Mouse (Mus musculus) kidney, postnatal 0 days (tissue): ENCODE measurements at regions not wholly inside any gene's neighbourhood (a gene's known extent, or its start where the extent isn't known, plus 50 kb on each side); places are given as distances from the start of the nearest gene placed in this dataset.

Experiments
- ATAC-seq: fragments of 200-750 bp; cut with Nextera tagmentation; replicated peaks from 2 replicates; pipeline ENCODE4 v1.8.0; 2017; ENCODE audit warnings: low read depth, moderate number of reproducible peaks, moderate TSS enrichment, moderate library complexity; ENCODE audit not compliant: low FRiP score
- DNase-seq: peaks from one replicate; pipeline ENCODE4 v3.0.0-alpha.2; 2016; ENCODE audit warnings: low spot score
- H3K27ac ChIP-seq: fragments of 300-500 bp; sonication (generic); 2 replicates; pipeline ENCODE4 v1.5.1; 2014; ENCODE audit warnings: mild to moderate bottlenecking
- H3K27me3 ChIP-seq: fragments of 300-500 bp; sonication (generic); 2 replicates; pipeline ENCODE4 v1.6.1; 2014; ENCODE audit warnings: low read length, mixed read lengths; ENCODE audit not compliant: insufficient read depth
- H3K36me3 ChIP-seq: fragments of 300-500 bp; sonication (generic); 2 replicates; pipeline ENCODE4 v1.6.1; 2014; ENCODE audit warnings: low read length, mixed read lengths; ENCODE audit not compliant: insufficient read depth
- H3K4me1 ChIP-seq: fragments of 300-500 bp; sonication (generic); replicated peaks from 2 replicates; pipeline ENCODE4 v1.6.1; 2014; ENCODE audit warnings: antibody characterized with exemption, low read length, mixed read lengths; ENCODE audit not compliant: insufficient read depth
- H3K4me2 ChIP-seq: fragments of 300-500 bp; sonication (generic); 2 replicates; pipeline ENCODE4 v1.6.1; 2014; ENCODE audit warnings: mild to moderate bottlenecking, low read length, moderate library complexity, mixed read lengths
- H3K4me3 ChIP-seq: fragments of 300-500 bp; sonication (generic); replicated peaks from 2 replicates; pipeline ENCODE4 v1.5.1; 2014; ENCODE audit warnings: low read depth, low read length
- H3K9ac ChIP-seq: fragments of 300-500 bp; sonication (generic); 2 replicates; pipeline ENCODE4 v1.6.1; 2014; ENCODE audit warnings: low read depth, low read length
- H3K9me3 ChIP-seq: fragments of 300-500 bp; sonication (generic); replicated peaks from 2 replicates; pipeline ENCODE4 v1.6.1; 2016; ENCODE audit warnings: low read length, inconsistent platforms, mixed read lengths
- CTCF ChIP-seq: IDR thresholded peaks from 2 replicates; pipeline ENCODE4 v1.5.1; 2016; ENCODE audit warnings: antibody characterized with exemption, low read depth, mild to moderate bottlenecking, moderate library complexity
- WGBS: fragments of 180-500 bp; shearing (Covaris S2); extraction: QIAGEN DNeasy Blood & Tissue Kit; methylation state at CpG from one replicate; pipeline ENCODE4 v1.1.7; 2014; 5-methylcytosine and 5-hydroxymethylcytosine counted together

GRCm38 (mm10) chr4:55143400-55143799, 198.6 kb downstream of the Zfp462 start:
- Histone ChIP-seq H3K4me1 (no peaks in the 10 kb centered on the region), H3K27me3 (no peaks in the 10 kb centered on the region), H3K4me3 (no peak overlapping the region), H3K4me2 (no peak overlapping the region), H3K27ac (no peak overlapping the region), H3K9me3 (no peaks in the 10 kb centered on the region), H3K9ac (no peak overlapping the region), H3K36me3 (no peaks in the 10 kb centered on the region)
- DNase-seq: no peak
- TF ChIP-seq CTCF: no peak
- no peak for ATAC-seq

- no peak for ATAC-seq
- WGBS: 70% methylated on average over 1 of the region's 1 CpGs
- H3K27me3 ChIP-seq: no peaks in the 10 kb centered on the region
- H3K9me3 ChIP-seq: no peaks in the 10 kb centered on the region
- H3K4me3 ChIP-seq: no peak overlapping the region
- H3K4me1 ChIP-seq: no peaks in the 10 kb centered on the region
- no peak overlapping the region for H3K4me2 ChIP-seq
- H3K27ac ChIP-seq: no peak overlapping the region
- no peak for TF ChIP-seq CTCF
- H3K9ac ChIP-seq: no peak overlapping the region
- DNase-seq: no peak
- no peaks in the 10 kb centered on the region for H3K36me3 ChIP-seq
These were observed 200.1 kb downstream of the Zfp462 start for GRCm38 (mm10) chr4:55144995-55145394.

GRCm38 (mm10) chr4:55145968-55146367, 201.1 kb downstream of the Zfp462 start:
- H3K4me1 ChIP-seq: no peaks in the 10 kb centered on the region
- no peak overlapping the region for H3K4me2 ChIP-seq
- no peak overlapping the region for H3K4me3 ChIP-seq
- H3K36me3 ChIP-seq: no peaks in the 10 kb centered on the region
- no peak overlapping the region for H3K27ac ChIP-seq
- TF ChIP-seq CTCF: no peak
- 47% methylated on average over 8 of the region's 8 CpGs for WGBS
- no peak overlapping the region for H3K9ac ChIP-seq
- DNase-seq (no peak), ATAC-seq (no peak)
- H3K9me3 ChIP-seq: no peaks in the 10 kb centered on the region
- H3K27me3 ChIP-seq: no peaks in the 10 kb centered on the region

GRCm38 (mm10) chr4:55148380-55148779, 201.5 kb upstream of the Rad23b start:
- WGBS: 67% methylated on average over 1 of the region's 1 CpGs
- Histone ChIP-seq H3K4me3 (no peak overlapping the region), H3K4me2 (no peak overlapping the region), H3K27ac (no peak overlapping the region), H3K9ac (no peak overlapping the region), H3K4me1 (no peaks in the 10 kb centered on the region), H3K9me3 (no peaks in the 10 kb centered on the region), H3K36me3 (no peaks in the 10 kb centered on the region), H3K27me3 (no peaks in the 10 kb centered on the region)
- no peak for DNase-seq
- no peak for ATAC-seq
- TF ChIP-seq CTCF: no peak

DNA sequence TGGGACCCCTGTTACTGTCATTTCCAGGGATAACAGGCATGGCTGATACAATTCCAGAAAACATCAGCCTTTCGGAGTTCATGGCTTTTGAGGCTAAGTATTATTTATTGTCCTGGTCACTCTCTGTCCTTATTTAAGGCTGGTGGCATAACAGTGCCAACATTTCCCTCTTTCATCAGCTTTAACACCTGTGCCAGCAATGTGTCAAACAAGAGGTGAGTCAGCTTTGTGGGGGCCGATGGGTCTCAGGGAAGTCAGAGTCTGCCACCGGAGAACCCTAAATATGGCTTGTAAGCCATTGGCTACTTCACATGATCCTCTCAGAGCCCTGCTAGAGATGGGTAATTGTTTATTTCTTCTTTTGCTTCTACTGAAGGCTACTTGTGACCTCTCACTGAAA, 195.3 kb upstream of the Rad23b start:
- no peak for DNase-seq
- H3K9ac ChIP-seq: no peak overlapping the region
- WGBS: 77% methylated on average over 3 of the region's 3 CpGs
- TF ChIP-seq CTCF: no peak
- no peaks in the 10 kb centered on the region for H3K9me3 ChIP-seq
- no peaks in the 10 kb centered on the region for H3K27me3 ChIP-seq
- H3K27ac ChIP-seq: no peak overlapping the region
- no peaks in the 10 kb centered on the region for H3K4me1 ChIP-seq
- ATAC-seq: no peak
- H3K4me3 ChIP-seq: no peak overlapping the region
- H3K36me3 ChIP-seq: no peaks in the 10 kb centered on the region
- no peak overlapping the region for H3K4me2 ChIP-seq

GRCm38 (mm10) chr4:55158166-55158739, 191.6 kb upstream of the Rad23b start:
- Histone ChIP-seq H3K27me3 (no peaks in the 10 kb centered on the region), H3K4me2 (no peak overlapping the region), H3K4me3 (no peak overlapping the region), H3K9me3 (no peaks in the 10 kb centered on the region), H3K9ac (no peak overlapping the region), H3K36me3 (no peaks in the 10 kb centered on the region), H3K27ac (no peak overlapping the region), H3K4me1 (no peaks in the 10 kb centered on the region)
- DNase-seq: no peak
- no peak for ATAC-seq
- no peak for TF ChIP-seq CTCF
- WGBS: 86% methylated on average over 6 of the region's 6 CpGs

DNA sequence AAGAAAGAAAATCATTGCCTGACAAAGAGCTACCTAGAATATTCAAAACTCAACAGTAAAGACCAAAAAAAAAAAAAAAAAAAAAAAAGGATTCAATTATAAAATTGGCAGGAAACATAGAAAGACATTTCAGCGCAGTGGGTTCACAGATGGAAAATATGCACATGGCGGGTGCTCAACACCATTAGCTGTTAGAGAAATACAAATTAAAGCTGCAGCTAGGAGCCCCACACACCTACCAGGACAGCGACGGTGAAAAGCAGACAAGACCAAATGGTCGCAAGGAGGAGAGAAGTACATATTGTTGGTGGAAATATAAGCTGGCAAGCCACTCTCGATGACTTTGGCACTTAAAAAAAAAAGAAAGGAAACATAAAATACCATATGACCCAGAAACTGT, 183.6 kb upstream of the Rad23b start:
- Histone ChIP-seq H3K27me3 (no peaks in the 10 kb centered on the region), H3K9ac (no peak overlapping the region), H3K4me3 (no peak overlapping the region), H3K36me3 (no peaks in the 10 kb centered on the region), H3K9me3 (no peaks in the 10 kb centered on the region), H3K4me1 (no peaks in the 10 kb centered on the region), H3K27ac (no peak overlapping the region), H3K4me2 (no peak overlapping the region)
- no peak for TF ChIP-seq CTCF
- DNase-seq (no peak), ATAC-seq (no peak)
- 83% methylated on average over 6 of the region's 6 CpGs for WGBS
